Mouse (Mus musculus) small intestine, adult 2 months (tissue): Measurements from ENCODE around the gene Srarp.

Source experiments
- CTCF ChIP-seq: fragments of 200-500 bp; IDR thresholded peaks from 2 replicates; pipeline ENCODE4 v1.5.1; 2012; ENCODE audit warnings: low read depth, mild to moderate bottlenecking, control low read depth, inconsistent platforms, low read length, moderate library complexity, mixed read lengths; ENCODE audit not compliant: insufficient replicate concordance, insufficient read length; ENCODE audit errors: extremely low read depth
- POLR2A ChIP-seq: fragments of 200-500 bp; IDR thresholded peaks from 2 replicates; pipeline ENCODE4 v1.6.1; 2012; ENCODE audit warnings: low read depth, mild to moderate bottlenecking, control low read depth, inconsistent platforms, low read length, moderate library complexity

GRCm38 (mm10) chr4:141411430-141411992 lies 24.4 kb downstream of the Srarp start:
- no peak for TF ChIP-seq CTCF
- no peak for TF ChIP-seq POLR2A
